Mouse (Mus musculus) hindbrain, embryonic 15.5 days (tissue): ENCODE data around the gene Tbc1d4. TPM values are rescaled to one million over a fixed set of nuclear protein-coding genes. Genes with fewer than 3 reads are reported as not detected.

ENCODE experiments used
- ATAC-seq: fragments of 200-750 bp; cut with Nextera tagmentation; 2 replicates; pipeline ENCODE4 v1.8.0; 2017; ENCODE audit warnings: low read depth, moderate number of reproducible peaks, moderate TSS enrichment; ENCODE audit not compliant: low FRiP score
- H3K27ac ChIP-seq: fragments of 300-500 bp; sonication (generic); replicated peaks from 2 replicates; pipeline ENCODE4 v1.5.1; 2015; ENCODE audit warnings: mild to moderate bottlenecking, inconsistent platforms
- H3K27me3 ChIP-seq: fragments of 300-500 bp; sonication (generic); 2 replicates; pipeline ENCODE4 v1.6.1; 2015; ENCODE audit warnings: control low read depth, inconsistent platforms
- H3K36me3 ChIP-seq: fragments of 300-500 bp; sonication (generic); 2 replicates; pipeline ENCODE4 v1.6.1; 2015; ENCODE audit warnings: control low read depth, inconsistent platforms
- H3K4me1 ChIP-seq: fragments of 300-500 bp; sonication (generic); replicated peaks from 2 replicates; pipeline ENCODE4 v1.6.1; 2015; ENCODE audit warnings: control low read depth, inconsistent platforms
- H3K4me2 ChIP-seq: fragments of 300-500 bp; sonication (generic); 2 replicates; pipeline ENCODE4 v1.6.1; 2015; ENCODE audit warnings: moderate library complexity, mild to moderate bottlenecking, inconsistent platforms
- H3K4me3 ChIP-seq: fragments of 300-500 bp; sonication (generic); 2 replicates; pipeline ENCODE4 v1.5.1; 2015; ENCODE audit warnings: mild to moderate bottlenecking, inconsistent platforms
- H3K9ac ChIP-seq: fragments of 300-500 bp; sonication (generic); 2 replicates; pipeline ENCODE4 v1.6.1; 2015; ENCODE audit warnings: inconsistent platforms
- H3K9me3 ChIP-seq: fragments of 300-500 bp; sonication (generic); 2 replicates; pipeline ENCODE4 v1.6.1; 2016; ENCODE audit warnings: control low read depth, inconsistent platforms
- WGBS: fragments of 180-500 bp; shearing (Covaris S2); methylation state at CpG from one replicate; pipeline ENCODE4 v1.1.7; 2015; 5-methylcytosine and 5-hydroxymethylcytosine counted together
- polyA plus RNA-seq: library from polyadenylated mRNA; unstranded; fragments of >200 nt; fragmentation: Nextera tagmentation; extraction: Ambion mirVana; gene quantifications from 2 replicates; pipeline ENCODE4 v1.2.1, GENCODE M21; 2015

Tbc1d4 gene
- polyA plus RNA-seq, 1 experiment from 2014 or later, result 11.9 TPM

- Histone ChIP-seq H3K27me3 (no peaks in the 10 kb centered on the region), H3K9me3 (no peaks in the 10 kb centered on the region), H3K9ac (no peak overlapping the region), H3K4me3 (no peak overlapping the region), H3K27ac (no peak overlapping the region), H3K36me3 (no peaks in the 10 kb centered on the region), H3K4me1 (no peaks in the 10 kb centered on the region), H3K4me2 (no peak overlapping the region)
- ATAC-seq, result no peak
- WGBS, result 90% methylated on average over 5 of the region's 5 CpGs
Observed at GRCm38 (mm10) chr14:101617680-101618079, 8.7 kb upstream of the Tbc1d4 start.

DNA sequence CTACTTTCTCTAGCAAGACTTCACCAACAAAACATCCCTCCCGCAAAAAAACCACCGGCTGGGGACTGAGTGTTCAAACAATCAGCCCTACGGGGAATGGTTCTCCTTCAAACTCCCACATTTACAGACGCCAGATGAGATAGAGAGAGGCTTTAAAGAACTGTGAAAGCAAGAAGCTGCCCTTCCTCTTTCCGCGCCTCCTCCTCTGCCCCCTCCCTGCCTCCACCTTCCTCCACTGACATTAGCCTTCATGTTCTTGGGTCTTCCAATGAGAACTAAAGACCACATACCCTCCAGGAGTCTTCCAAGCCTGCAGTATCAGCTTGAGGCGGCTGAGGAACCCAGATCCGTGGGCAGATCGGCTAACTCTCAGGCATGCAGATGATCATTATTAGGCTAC is 7.2 kb upstream of the Tbc1d4 start:
- no peaks in the 10 kb centered on the region for H3K9me3 ChIP-seq
- H3K9ac ChIP-seq, result no peak overlapping the region
- no peak overlapping the region for H3K4me3 ChIP-seq
- no peak overlapping the region for H3K27ac ChIP-seq
- no peaks in the 10 kb centered on the region for H3K36me3 ChIP-seq
- no peak for ATAC-seq
- 78% methylated on average over 9 of the region's 9 CpGs for WGBS
- H3K27me3 ChIP-seq, result no peaks in the 10 kb centered on the region
- no peaks in the 10 kb centered on the region for H3K4me1 ChIP-seq
- no peak overlapping the region for H3K4me2 ChIP-seq

GRCm38 (mm10) chr14:101613206-101613605 is 4.2 kb upstream of the Tbc1d4 start:
- Histone ChIP-seq H3K36me3 (no peaks in the 10 kb centered on the region), H3K27ac (no peak overlapping the region), H3K9me3 (no peaks in the 10 kb centered on the region), H3K4me1 (no peaks in the 10 kb centered on the region), H3K4me2 (no peak overlapping the region), H3K9ac (no peak overlapping the region), H3K4me3 (no peak overlapping the region), H3K27me3 (no peaks in the 10 kb centered on the region)
- no peak for ATAC-seq
- 73% methylated on average over 1 of the region's 1 CpGs for WGBS

- ATAC-seq, result no peak
- Histone ChIP-seq H3K9ac (no peak overlapping the region), H3K4me1 (peaks cover 12% of the 10 kb centered on the region)
Observed at GRCm38 (mm10) chr14:101610701-101611100, 1.7 kb upstream of the Tbc1d4 start.

DNA sequence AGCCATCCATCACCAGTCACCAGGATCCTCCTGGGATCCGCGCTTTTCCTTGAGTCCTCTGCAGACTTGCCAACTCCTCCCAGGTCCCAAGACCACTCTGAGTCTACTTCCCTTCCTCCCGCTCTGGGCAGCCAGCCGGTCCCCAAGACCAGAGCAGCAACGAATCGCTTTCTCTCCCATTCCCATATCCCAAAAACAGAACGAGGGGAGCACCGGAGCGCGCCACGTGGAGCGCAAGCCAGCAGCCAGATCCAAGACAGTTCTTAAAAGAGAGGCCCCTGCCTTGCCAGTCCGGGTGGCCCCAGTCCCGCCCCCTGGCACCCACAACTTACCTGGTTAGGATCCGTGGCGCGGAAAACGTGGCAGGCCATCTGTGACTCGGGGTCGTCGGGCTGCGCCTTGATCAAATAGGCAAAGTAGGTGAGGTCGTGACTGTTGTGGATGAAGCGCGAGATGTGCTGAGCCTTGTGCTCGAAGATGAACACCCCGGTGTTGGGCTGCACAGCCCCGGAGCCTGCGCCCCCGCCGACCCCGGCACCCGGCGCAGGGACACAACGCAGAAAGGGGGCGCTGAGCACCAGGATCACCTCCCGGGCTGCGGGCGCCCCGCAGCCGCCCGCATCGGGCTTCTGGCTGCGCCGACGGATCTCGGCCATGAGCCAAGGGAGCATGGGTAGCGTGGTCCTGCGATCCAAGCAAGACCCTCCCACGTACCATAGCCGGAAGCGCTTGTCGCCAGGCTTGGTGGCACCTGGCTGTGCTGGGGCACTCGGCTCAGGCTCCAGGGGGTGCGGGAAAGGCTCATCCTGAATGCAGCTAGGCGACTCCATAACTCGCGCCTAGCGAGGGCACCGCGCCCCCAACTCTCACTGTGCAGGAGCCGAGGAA is 1.1 kb downstream of the Tbc1d4 start:
- Histone ChIP-seq H3K27me3 (no peaks in the 10 kb centered on the region), H3K4me3 (peak overlapping the region; percentile 88), H3K27ac (peak overlapping the region; percentile 74), H3K4me1 (peaks cover 12% of the 10 kb centered on the region), H3K4me2 (peak overlapping the region; percentile 97), H3K9me3 (no peaks in the 10 kb centered on the region), H3K9ac (peak overlapping the region; percentile 83), H3K36me3 (no peaks in the 10 kb centered on the region)
- WGBS, result under 1% methylated on average over 60 of the region's 62 CpGs
- ATAC-seq, result peak; percentile 60

More at GRCm38 (mm10) chr14:101610701-101611100, 1.7 kb upstream of the Tbc1d4 start:
- 86% methylated on average over 10 of the region's 10 CpGs for WGBS
- no peaks in the 10 kb centered on the region for H3K36me3 ChIP-seq
- H3K27ac ChIP-seq, result no peak overlapping the region
- no peaks in the 10 kb centered on the region for H3K9me3 ChIP-seq
- no peaks in the 10 kb centered on the region for H3K27me3 ChIP-seq
- no peak overlapping the region for H3K4me2 ChIP-seq
- H3K4me3 ChIP-seq, result no peak overlapping the region

- 63% methylated on average over 2 of the region's 2 CpGs for WGBS
- H3K27me3 ChIP-seq, result no peaks in the 10 kb centered on the region
- 0 out of 2 replicates have a peak overlapping the region, but pooled peaks have one; percentile 14 for H3K4me2 ChIP-seq
- no peaks in the 10 kb centered on the region for H3K36me3 ChIP-seq
- no peak for ATAC-seq
- peaks cover 12% of the 10 kb centered on the region for H3K4me1 ChIP-seq
- no peaks in the 10 kb centered on the region for H3K9me3 ChIP-seq
- no peak overlapping the region for H3K4me3 ChIP-seq
- H3K27ac ChIP-seq, result 0 out of 2 replicates have a peak overlapping the region, but pooled peaks have one; percentile 3
- H3K9ac ChIP-seq, result no peak overlapping the region
Observed at GRCm38 (mm10) chr14:101605843-101606242, 3.1 kb downstream of the Tbc1d4 start.

GRCm38 (mm10) chr14:101602851-101603250 is 6.1 kb downstream of the Tbc1d4 start:
- ATAC-seq, result no peak

GRCm38 (mm10) chr14:101597096-101597715 is 11.8 kb downstream of the Tbc1d4 start:
- H3K4me3 ChIP-seq, result no peak overlapping the region
- no peak overlapping the region for H3K4me2 ChIP-seq
- H3K9me3 ChIP-seq, result no peaks in the 10 kb centered on the region
- no peak overlapping the region for H3K27ac ChIP-seq
- no peaks in the 10 kb centered on the region for H3K27me3 ChIP-seq
- ATAC-seq, result no peak
- H3K4me1 ChIP-seq, result no peaks in the 10 kb centered on the region
- WGBS, result 89% methylated on average over 13 of the region's 14 CpGs
- H3K9ac ChIP-seq, result no peak overlapping the region
- H3K36me3 ChIP-seq, result no peaks in the 10 kb centered on the region

More at GRCm38 (mm10) chr14:101602851-101603250, 6.1 kb downstream of the Tbc1d4 start:
- Histone ChIP-seq H3K4me2 (no peak overlapping the region), H3K36me3 (no peaks in the 10 kb centered on the region), H3K27me3 (no peaks in the 10 kb centered on the region), H3K9ac (no peak overlapping the region), H3K27ac (no peak overlapping the region), H3K9me3 (no peaks in the 10 kb centered on the region), H3K4me3 (no peak overlapping the region), H3K4me1 (peaks cover 11% of the 10 kb centered on the region)
- 47% methylated on average over 3 of the region's 3 CpGs for WGBS

DNA sequence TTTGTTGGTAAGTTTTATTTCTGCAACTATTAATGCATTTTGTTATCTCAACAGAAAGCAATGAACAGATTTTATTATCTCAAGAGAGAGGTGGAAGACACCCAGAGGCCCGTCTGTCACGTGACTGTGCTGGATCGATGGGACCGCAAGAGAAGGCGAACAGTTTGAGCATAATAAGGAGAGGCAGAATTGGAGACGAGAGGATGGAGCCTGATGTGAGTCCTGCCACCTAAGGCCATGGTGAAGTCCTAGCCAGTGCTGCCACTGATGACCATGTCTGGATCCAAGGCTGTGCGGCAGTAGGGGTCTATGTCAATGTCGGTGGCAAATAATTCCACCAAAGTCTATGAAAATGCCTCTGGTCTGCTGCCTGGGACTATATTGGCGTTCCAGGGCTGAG is 12.3 kb downstream of the Tbc1d4 start:
- no peaks in the 10 kb centered on the region for H3K9me3 ChIP-seq
- WGBS, result 93% methylated on average over 9 of the region's 9 CpGs

GRCm38 (mm10) chr14:101595301-101596080 is 13.5 kb downstream of the Tbc1d4 start:
- WGBS, result 92% methylated on average over 13 of the region's 13 CpGs
- no peak for ATAC-seq
- no peak overlapping the region for H3K4me2 ChIP-seq
- no peak overlapping the region for H3K9ac ChIP-seq
- H3K27me3 ChIP-seq, result no peaks in the 10 kb centered on the region
- H3K36me3 ChIP-seq, result no peaks in the 10 kb centered on the region
- H3K27ac ChIP-seq, result no peak overlapping the region
- H3K9me3 ChIP-seq, result no peaks in the 10 kb centered on the region
- H3K4me1 ChIP-seq, result no peaks in the 10 kb centered on the region
- no peak overlapping the region for H3K4me3 ChIP-seq

More for the DNA sequence above, 12.3 kb downstream of the Tbc1d4 start:
- H3K4me2 ChIP-seq, result no peak overlapping the region
- no peaks in the 10 kb centered on the region for H3K27me3 ChIP-seq
- H3K4me1 ChIP-seq, result no peaks in the 10 kb centered on the region
- ATAC-seq, result no peak
- no peak overlapping the region for H3K9ac ChIP-seq
- no peak overlapping the region for H3K4me3 ChIP-seq
- no peak overlapping the region for H3K27ac ChIP-seq
- H3K36me3 ChIP-seq, result no peaks in the 10 kb centered on the region

- WGBS, result 83% methylated on average over 5 of the region's 5 CpGs
- no peak overlapping the region for H3K27ac ChIP-seq
- no peaks in the 10 kb centered on the region for H3K4me1 ChIP-seq
- H3K36me3 ChIP-seq, result no peaks in the 10 kb centered on the region
- no peak overlapping the region for H3K4me3 ChIP-seq
- H3K9me3 ChIP-seq, result no peaks in the 10 kb centered on the region
- no peaks in the 10 kb centered on the region for H3K27me3 ChIP-seq
- no peak for ATAC-seq
- no peak overlapping the region for H3K9ac ChIP-seq
- H3K4me2 ChIP-seq, result no peak overlapping the region
Observed at GRCm38 (mm10) chr14:101594001-101594400, 15.0 kb downstream of the Tbc1d4 start.

- H3K9me3 ChIP-seq, result no peaks in the 10 kb centered on the region
- WGBS, result 79% methylated on average over 7 of the region's 7 CpGs
- H3K4me3 ChIP-seq, result no peak overlapping the region
- no peak for ATAC-seq
- H3K4me1 ChIP-seq, result no peaks in the 10 kb centered on the region
- no peak overlapping the region for H3K27ac ChIP-seq
- no peaks in the 10 kb centered on the region for H3K36me3 ChIP-seq
- H3K4me2 ChIP-seq, result no peak overlapping the region
- no peaks in the 10 kb centered on the region for H3K27me3 ChIP-seq
- H3K9ac ChIP-seq, result no peak overlapping the region
Observed at GRCm38 (mm10) chr14:101593340-101593739, 15.7 kb downstream of the Tbc1d4 start.
